11 mouse cellular contexts compared by ENCODE assay signal in the genomic region with DNA sequence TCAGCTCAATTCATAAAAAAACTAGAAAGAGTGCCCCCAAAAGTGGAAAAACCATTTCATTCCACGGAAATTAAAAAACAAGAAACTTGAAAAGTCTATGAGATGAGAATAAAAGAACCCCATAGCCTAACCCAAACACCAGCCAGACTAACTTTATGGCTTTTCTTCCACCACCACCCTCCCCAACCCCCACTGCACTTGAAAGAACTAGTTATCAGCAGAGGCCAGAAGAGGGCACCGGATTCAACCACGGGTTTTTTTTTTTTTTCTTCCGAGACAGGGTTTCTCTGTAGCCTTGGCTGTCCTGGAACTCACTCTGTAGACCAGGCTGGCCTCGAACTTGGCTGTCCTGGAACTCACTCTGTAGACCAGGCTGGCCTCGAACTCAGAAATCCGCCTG. TPM values are rescaled to one million over a fixed set of nuclear protein-coding genes. Genes with fewer than 3 reads are reported as not detected.
DNase-seq lines count a peak whose midpoint lies in the region; ATAC-seq lines count a peak whose summit lies in the region.
"Had no signal": no experiment of that assay in that cellular context is flagged by ENCODE, and none has a peak within 500 bp of the region (broad histone marks: within the 10 kb centered on the region; RNA-seq: fewer than 3 reads in every experiment).

No protein-coding gene starts in this region.

- ATAC-seq in erythroid progenitor cell, adult 5-6 weeks (replicated peaks; ENCODE audit: low FRiP score, poor library complexity, severe bottlenecking) = peak; percentile 53
- no peak for ATAC-seq in neural tube, embryonic 15.5 days (ENCODE audit: low FRiP score)

- peak overlapping the region; percentile 80 for H3K4me2 ChIP-seq in neural tube, embryonic 15.5 days

- H3K27me3 ChIP-seq in heart, embryonic 10.5 days (ENCODE audit: insufficient read depth, poor library complexity, severe bottlenecking) = no peaks in the 10 kb centered on the region
- H3K27me3 ChIP-seq in neural tube, embryonic 15.5 days (replicated peaks) = no peaks in the 10 kb centered on the region
- H3K27me3 ChIP-seq: heart, embryonic 15.5 days had no signal

- H3K4me3 ChIP-seq in heart, embryonic 10.5 days = peak overlapping the region; percentile 6; the same call in 1 of the 2 replicates
- H3K4me3 ChIP-seq in neural tube, embryonic 15.5 days (replicated peaks) = no peak overlapping the region
- H3K4me3 ChIP-seq: left cerebral cortex, adult 2 months had no signal

- peaks cover 9% of the 10 kb centered on the region; the same call in 1 of the 2 replicates for H3K4me1 ChIP-seq in heart, embryonic 10.5 days
- H3K4me1 ChIP-seq in neural tube, embryonic 15.5 days = peaks cover 28% of the 10 kb centered on the region

- 46% methylated on average over 7 of the region's 7 CpGs for WGBS in heart, embryonic 10.5 days
- 61% methylated on average over 7 of the region's 7 CpGs for WGBS in neural tube, embryonic 15.5 days

- DNase-seq in heart, embryonic 10.5 days (ENCODE audit: low spot score) = no peak
- no peak for DNase-seq in heart, adult 8-10 months (ENCODE audit: low spot score)
- peak; percentile 8 for DNase-seq in retina, postnatal 1 day
- no peak for DNase-seq in retina, embryonic 14.5 days (ENCODE audit: low spot score)
- DNase-seq in right cerebral cortex, postnatal 14 days = no peak
- DNase-seq in left cerebral cortex, adult 9 months (ENCODE audit: low spot score in 2 of 2) = no peak

- no peak overlapping the region for H3K9ac ChIP-seq in neural tube, embryonic 15.5 days (replicated peaks)
- H3K9ac ChIP-seq: heart, embryonic 15.5 days had no signal

- no peak overlapping the region for H3K27ac ChIP-seq in heart, embryonic 10.5 days
- H3K27ac ChIP-seq in neural tube, embryonic 15.5 days (replicated peaks) = no peak overlapping the region
- H3K27ac ChIP-seq: heart, embryonic 15.5 days; left cerebral cortex, adult 2 months had no signal

- no peaks in the 10 kb centered on the region for H3K36me3 ChIP-seq in heart, embryonic 10.5 days
- no peaks in the 10 kb centered on the region for H3K36me3 ChIP-seq in neural tube, embryonic 15.5 days
- H3K36me3 ChIP-seq: heart, embryonic 15.5 days had no signal

- H3K9me3 ChIP-seq in heart, embryonic 10.5 days = no peaks in the 10 kb centered on the region
- H3K9me3 ChIP-seq in neural tube, embryonic 15.5 days (replicated peaks) = no peaks in the 10 kb centered on the region
- H3K9me3 ChIP-seq: G1E; heart, embryonic 15.5 days had no signal

RNA-seq across cellular contexts. Expression of a gene that starts 2.2 kb away (rescaled TPM):
- 148 and 151 TPM in 2 replicates for polyA plus RNA-seq in heart, embryonic 10.5 days (2016; fragmentation: Nextera tagmentation; extraction: Ambion mirVana)
- total RNA-seq in heart, adult 8-10 months (2022) = 10 to 100 TPM; 45.3 to 71.9 (median 57.3) TPM
- total RNA-seq in erythroid progenitor cell, adult 5-6 weeks (2015; ENCODE audit: low replicate concordance) = 166 and 178 TPM in 2 replicates
- 214 and 223 TPM in 2 replicates for total RNA-seq in erythroid progenitor cell, adult 5-6 weeks (2017; ENCODE audit: low replicate concordance)
- polyA plus RNA-seq in neural tube, embryonic 15.5 days (2015; fragmentation: Nextera tagmentation; extraction: Ambion mirVana) = 167 and 173 TPM in 2 replicates

RNA-seq across cellular contexts. Expression of a gene that starts 16.2 kb away (rescaled TPM):
- 7.3 and 11.0 TPM in 2 replicates for polyA plus RNA-seq in heart, embryonic 10.5 days (2016; fragmentation: Nextera tagmentation; extraction: Ambion mirVana)
- total RNA-seq in heart, adult 8-10 months (2022) = 10 to 100 TPM in 1 of 4 experiments, 1 to 10 TPM in 3; 7.1 to 11.2 (median 8.1) TPM
- 6.8 and 9.2 TPM in 2 replicates for total RNA-seq in erythroid progenitor cell, adult 5-6 weeks (2015; ENCODE audit: low replicate concordance)
- 10.8 and 15.4 TPM in 2 replicates for total RNA-seq in erythroid progenitor cell, adult 5-6 weeks (2017; ENCODE audit: low replicate concordance)
- 14.2 and 14.9 TPM in 2 replicates for polyA plus RNA-seq in neural tube, embryonic 15.5 days (2015; fragmentation: Nextera tagmentation; extraction: Ambion mirVana)

RNA-seq across cellular contexts. Expression of a gene that starts 22.4 kb away (rescaled TPM):
- polyA plus RNA-seq in heart, embryonic 10.5 days (2016; fragmentation: Nextera tagmentation; extraction: Ambion mirVana) = 149 and 153 TPM in 2 replicates
- total RNA-seq in heart, adult 8-10 months (2022) = 10 to 100 TPM; 75.9 to 87.9 (median 81.8) TPM
- 22.2 and 45.4 TPM in 2 replicates for total RNA-seq in erythroid progenitor cell, adult 5-6 weeks (2015; ENCODE audit: low replicate concordance)
- 39.4 and 44.4 TPM in 2 replicates for total RNA-seq in erythroid progenitor cell, adult 5-6 weeks (2017; ENCODE audit: low replicate concordance)
- 166 and 168 TPM in 2 replicates for polyA plus RNA-seq in neural tube, embryonic 15.5 days (2015; fragmentation: Nextera tagmentation; extraction: Ambion mirVana)

RNA-seq across cellular contexts. Expression of a gene that starts 22.7 kb away (rescaled TPM):
- polyA plus RNA-seq in heart, embryonic 10.5 days (2016; fragmentation: Nextera tagmentation; extraction: Ambion mirVana) = 0.28 TPM in 1 of 2 replicates, not detected in the other
- under 1 TPM in 2 of 4 experiments, not detected in 2; 0.72 to 0.87 TPM for total RNA-seq in heart, adult 8-10 months (2022)
- not detected in 2 replicates for total RNA-seq in erythroid progenitor cell, adult 5-6 weeks (2015; ENCODE audit: low replicate concordance)
- total RNA-seq in erythroid progenitor cell, adult 5-6 weeks (2017; ENCODE audit: low replicate concordance) = not detected in 2 replicates
- polyA plus RNA-seq in neural tube, embryonic 15.5 days (2015; fragmentation: Nextera tagmentation; extraction: Ambion mirVana) = 0.36 and 0.51 TPM in 2 replicates
- total RNA-seq: G1E; left cerebral cortex, adult 2 months had no signal

RNA-seq across cellular contexts. Expression of a gene that starts 25.1 kb away (rescaled TPM):
- polyA plus RNA-seq in heart, embryonic 10.5 days (2016; fragmentation: Nextera tagmentation; extraction: Ambion mirVana) = 73.4 and 77.6 TPM in 2 replicates
- total RNA-seq in heart, adult 8-10 months (2022) = 10 to 100 TPM; 40.2 to 53.8 (median 44.7) TPM
- total RNA-seq in erythroid progenitor cell, adult 5-6 weeks (2015; ENCODE audit: low replicate concordance) = 36.5 and 60.5 TPM in 2 replicates
- 8.2 and 53.5 TPM in 2 replicates for total RNA-seq in erythroid progenitor cell, adult 5-6 weeks (2017; ENCODE audit: low replicate concordance)
- 86.8 and 90.4 TPM in 2 replicates for polyA plus RNA-seq in neural tube, embryonic 15.5 days (2015; fragmentation: Nextera tagmentation; extraction: Ambion mirVana)
